Mouse (Mus musculus) spleen, adult 18-20 months (tissue): Measurements from ENCODE around the gene Kcna10.

Source experiments
- DNase-seq, 2 experiments: peaks; one replicate each; pipeline ENCODE4 v3.0.0; 2022; ENCODE audit warnings: mixed read lengths in 2 of 2

Gene Kcna10

DNA sequence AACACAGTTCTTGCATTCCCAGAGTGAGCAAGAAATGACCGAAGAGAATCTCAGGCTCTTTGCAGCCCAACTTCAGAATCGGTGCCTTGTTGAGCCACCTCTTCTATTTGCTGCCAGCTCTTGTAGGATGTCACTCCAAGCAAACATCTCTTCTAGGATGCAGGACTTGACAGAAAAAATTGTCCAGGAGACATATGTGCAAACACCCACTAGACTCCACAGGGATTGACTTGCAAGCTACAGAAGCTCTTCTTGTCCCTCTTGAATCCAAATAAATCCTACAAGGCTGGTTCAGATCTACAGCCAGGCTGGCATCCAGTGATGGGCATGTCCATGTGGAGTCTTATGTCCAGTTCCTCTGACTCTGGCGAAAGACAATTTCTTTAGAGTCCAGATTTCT, 21.6 kb downstream of the Kcna10 start:
- DNase-seq: no peak

DNA sequence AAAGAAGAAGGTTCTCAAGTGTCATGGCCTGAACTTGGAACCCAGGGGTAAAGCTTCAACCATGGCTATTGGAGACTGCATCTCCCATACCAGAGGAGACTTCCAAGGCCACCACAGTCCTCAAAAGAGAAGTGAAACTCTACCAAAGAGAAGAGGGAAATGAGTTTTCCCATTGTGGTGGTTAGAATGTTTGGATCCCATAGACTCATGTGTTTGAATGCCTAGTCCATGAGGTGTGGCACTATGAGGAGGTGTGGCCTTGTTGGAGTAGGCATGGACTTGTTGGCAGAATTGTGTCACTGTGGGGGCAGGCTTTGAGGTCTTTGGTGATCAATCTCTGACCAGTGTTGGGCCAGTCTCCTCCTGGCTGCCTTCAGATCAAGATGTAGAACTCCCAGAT, 22.3 kb downstream of the Kcna10 start:
- DNase-seq: no peak

DNA sequence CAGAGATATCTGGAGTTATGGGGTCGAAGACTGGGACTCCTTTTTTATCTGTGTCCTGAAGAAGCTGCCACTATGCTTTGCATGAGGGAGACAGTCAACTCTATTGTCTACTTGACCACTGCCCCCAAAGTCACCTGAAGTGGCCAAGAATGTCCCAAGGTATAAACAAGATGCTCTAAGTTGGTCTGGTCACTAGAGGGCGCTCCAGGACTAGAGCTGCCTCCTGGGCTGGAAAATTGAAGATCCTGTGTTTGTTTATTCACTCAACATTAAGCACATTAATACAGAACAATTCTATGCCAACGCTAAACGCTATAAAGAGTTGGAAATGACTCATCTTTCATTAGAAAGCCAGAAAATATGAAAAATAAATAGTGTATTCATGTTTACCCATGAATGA, 23.1 kb downstream of the Kcna10 start:
- peak; percentile 18 to 67 for DNase-seq

DNA sequence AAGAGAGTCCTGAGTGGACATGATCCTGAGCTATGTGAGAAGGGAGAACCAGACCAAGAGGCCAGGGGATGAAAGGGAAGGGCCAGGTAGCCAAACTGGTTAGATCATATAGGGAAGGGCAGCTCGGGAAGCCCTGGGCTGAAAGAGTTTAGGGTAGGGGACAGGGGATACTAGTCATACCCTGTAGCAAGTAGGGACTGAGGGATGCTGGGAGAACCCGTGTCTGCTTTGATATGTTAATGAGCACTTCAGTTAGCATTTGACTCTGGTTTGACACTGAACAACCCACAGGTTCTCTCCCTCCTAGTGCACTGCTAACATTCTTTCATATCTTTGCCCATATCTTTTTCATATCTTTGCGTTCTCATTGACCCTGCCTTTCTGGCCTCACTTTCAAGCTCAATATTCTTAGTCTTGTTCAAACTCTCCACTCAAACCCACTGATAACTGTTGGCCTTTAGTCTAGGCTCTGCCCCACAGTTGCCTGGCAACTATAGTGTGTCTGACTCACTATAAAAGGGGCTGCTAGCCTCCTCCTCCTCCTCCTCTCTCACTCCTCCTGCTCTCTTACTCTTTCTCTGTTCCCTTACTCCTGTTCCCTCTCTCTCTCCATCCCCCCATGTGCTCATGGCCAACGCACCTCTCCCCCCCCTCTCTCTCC, 23.8 kb downstream of the Kcna10 start:
- DNase-seq: no peak

DNA sequence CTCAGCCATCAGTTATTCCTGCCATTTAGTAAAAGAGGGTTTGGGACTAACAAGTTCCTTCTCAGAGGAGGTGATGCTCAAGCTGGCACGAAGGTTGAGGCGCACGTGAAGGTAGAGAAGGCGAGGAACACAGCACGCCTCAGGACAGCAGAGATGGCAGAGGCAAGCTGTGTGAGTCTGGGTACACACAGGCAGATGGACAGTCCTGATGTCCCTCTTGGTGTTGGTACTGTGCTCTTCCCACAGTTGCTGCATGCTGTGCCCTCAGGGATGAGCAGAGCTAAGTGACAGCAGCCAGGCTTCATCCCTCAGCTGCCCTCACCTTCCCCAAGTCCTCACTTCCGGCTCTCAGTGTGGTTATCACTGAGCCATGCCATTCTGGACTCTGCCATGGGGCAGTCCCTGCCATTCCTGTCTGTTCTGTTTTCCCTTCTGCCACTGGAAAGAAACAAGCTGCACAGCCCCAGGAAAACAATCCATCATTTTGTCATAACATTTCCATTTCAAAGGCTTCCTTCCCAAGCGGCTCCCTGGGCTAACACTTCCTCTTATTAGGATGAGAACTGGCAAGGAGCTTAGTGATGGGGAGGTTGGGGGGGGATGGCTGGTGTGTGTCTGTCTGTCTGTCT, 24.9 kb downstream of the Kcna10 start:
- DNase-seq: no peak

DNA sequence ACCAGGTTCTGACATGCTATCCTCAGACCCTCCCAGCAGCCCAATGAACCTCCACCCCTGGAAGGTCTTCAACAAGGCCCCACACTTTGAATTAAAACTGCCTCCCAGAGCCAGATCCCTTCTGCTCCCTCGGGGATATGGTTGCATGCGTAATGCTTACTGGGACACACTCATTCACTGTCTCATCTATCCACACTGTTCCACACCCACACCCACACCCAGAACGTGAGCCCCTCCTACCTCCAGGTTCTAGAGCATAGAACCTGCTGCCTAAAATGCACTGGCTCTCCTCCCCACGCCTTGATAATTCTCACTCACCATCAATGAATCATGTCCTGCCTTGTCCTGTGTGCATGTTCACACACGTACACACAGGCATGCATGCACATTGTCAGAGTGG, 31.8 kb downstream of the Kcna10 start:
- DNase-seq: no peak

DNA sequence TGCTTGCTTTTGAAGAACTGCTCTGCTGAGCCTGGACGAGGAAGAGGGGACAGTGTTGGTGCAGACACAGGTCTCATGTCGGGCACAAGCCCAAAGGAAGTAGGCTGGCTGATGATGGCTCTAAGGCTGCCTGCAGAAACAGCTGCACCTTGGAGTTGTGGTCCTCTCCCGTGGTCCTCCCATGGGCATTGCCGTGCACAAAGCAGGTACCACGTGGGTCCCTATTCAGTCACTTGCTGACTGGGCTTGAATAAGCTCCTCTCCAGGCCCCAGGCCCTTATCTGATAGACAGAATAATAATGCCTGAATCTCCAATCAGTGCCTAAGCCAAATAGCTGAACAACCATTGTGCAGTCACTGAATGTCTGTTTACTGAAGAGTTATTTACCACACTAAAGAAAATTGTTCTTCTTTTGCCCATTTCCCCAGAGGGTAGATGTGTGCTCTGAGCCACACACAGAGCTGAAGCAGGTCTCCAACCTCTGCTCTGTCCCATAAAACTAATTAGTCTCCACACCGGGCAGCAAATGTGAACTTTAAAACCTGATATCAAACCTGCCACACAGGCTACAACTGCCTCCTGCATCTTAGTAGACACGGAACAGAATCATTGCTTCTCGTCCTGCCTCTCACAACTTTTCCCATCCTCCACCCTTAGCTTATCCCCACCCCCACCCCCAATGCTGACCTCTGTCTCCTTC, 33.7 kb downstream of the Kcna10 start:
- no peak for DNase-seq

DNA sequence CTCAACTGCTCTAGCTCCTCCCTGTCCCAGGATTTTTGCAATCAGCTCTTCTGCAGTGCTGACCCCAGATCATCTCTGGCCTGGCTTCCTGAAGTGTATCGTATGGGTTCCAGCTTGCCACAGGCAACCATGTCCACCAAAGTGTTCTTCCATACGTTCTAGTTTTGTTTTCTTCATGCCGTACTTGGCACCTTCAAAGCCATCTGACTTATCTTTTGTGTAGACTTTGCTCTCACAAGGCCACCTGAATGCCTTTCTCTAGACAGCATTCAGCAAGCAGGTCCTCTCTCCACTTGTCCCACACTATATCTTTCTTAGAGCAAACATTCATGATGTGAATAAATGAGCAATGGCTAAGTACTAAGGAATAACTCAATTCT, 34.2 kb downstream of the Kcna10 start:
- DNase-seq: no peak

DNA sequence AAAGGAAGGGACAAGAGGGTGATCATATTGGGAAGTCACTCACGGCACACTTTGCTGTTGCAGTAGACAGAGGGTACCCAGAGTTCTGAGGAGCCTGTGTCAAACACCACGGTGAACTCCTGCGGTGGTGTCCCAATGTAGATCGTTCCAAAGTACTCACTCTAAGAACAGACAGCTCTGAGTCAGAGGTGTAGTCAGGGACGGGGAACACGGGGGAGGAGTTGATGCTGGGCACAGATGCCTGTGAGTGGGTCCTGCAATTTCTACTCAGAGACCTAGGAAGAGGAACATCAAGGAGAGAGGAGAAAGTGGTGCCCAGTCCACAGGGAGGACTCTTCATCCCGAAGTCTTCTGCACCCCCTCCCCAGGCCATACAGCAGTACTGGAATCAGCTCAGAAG, 35.7 kb downstream of the Kcna10 start:
- no peak for DNase-seq

DNA sequence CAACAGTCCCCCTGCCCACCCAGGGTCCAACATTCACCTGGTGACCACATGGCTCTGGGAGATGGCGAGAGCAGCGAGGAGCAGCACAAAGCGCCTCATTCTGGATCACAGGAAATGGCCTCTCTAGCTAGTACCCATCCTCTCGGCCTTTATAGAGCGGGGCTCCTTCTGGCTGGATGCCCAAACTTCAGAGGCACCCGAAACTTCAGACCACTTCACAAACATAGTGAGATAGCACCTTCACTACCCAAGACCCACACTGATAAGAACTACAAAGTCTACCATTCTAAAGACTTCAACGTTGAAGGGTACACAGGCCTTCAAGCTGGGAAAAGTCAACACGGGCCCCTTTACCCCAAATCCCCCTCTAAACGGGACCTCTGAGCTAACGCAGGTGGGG, 38.8 kb downstream of the Kcna10 start, which contains the start of gene Cym:
Cym (minus strand) TSS at position 125 of the 400 bp plus-strand sequence.
- no peak for DNase-seq

DNA sequence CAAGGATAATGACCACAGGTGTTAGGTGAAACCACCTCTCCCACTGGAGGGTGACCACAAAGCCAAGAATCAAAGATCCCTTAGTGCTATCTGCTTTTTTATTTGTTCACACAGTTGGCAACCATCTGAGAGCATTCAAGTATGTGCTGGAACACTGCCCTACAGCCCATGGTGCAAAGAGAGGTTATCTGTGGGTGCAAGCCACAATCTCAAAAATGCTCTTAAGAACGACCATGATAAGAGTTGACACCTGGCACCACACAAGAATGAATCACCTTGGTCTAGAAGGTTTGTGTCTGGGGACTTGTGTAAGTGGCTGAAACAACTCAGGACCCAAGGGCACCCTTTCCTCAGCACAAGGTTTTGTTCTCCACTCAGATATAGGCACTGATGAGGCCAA, 40.4 kb downstream of the Kcna10 start:
- no peak for DNase-seq

DNA sequence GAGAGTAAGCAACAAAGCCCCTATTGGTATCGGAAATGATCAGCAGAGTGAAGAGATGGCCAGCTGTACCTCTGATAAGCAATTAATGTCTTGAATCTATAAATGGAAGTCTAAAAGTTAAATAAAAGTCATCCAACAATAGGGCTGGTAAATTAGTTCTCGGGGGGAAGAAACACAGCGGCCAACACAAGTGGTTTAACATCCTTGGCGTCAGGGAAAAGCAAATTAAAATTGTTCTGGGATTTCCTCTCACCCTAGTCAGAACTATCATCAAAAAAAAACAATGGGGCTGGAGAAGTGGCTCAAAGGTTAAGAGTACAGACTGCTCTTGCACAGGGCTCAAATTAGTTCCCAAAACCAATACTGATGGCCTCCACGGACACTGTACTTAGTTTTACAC, 43.0 kb downstream of the Kcna10 start:
- no peak for DNase-seq

DNA sequence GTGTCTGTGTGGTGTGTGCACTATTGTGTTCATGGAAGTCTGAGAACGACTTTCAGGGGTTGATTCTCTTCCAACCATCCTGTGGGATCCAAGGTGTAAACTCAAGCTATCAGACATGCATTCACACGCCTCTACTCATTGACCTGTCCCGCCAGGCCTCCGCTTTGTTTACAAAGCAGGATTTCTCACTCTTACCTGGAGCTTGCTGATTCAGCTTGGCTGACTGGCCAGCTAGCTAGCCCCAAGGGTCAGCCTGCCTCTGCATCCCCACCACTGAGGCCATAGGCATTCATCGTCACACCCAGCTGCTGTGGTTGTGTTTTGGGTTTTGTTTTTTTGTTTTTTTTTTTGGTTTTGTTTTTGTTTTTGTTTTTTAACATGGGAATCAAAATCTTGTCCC, 46.4 kb downstream of the Kcna10 start:
- DNase-seq: no peak

DNA sequence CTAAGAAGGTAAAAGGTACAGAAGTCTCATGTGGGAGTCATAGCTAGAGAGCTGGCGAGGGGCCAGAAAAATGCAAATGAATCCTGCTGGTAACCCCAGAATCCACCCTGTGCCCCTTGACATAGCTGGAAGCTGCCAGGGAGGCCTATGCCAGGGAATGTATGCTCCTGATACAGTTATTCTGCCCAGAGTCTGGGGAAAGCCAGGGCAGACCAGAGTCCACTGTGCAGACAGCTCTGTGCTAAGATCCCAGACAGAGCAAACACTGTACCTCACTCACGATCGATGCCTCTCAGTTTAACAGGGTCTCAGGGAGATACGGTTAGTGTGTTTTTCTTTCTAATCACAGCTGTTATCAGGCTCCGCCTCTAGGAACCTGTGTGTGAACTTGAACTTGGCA, 47.0 kb downstream of the Kcna10 start:
- DNase-seq: no peak

DNA sequence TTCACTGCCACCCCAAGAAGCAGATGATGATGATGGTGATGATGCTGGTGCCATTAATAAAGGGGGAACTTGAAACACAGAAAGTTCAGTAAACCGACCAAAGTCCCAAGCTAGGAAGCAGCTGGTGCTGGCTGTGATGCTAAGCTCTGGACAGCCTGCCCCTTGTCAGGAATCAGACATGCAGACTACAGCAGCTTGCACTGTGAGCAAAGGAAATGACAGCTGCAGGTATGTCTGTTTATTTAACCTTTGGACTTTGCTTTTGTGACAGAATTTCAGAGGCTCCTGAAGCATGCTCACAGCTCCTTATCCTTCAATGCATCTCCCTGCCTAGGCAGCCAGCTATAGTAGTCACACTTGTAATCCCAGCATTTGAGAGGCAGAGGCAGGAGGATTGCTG, 47.7 kb downstream of the Kcna10 start, which contains the start of gene A630076J17Rik:
A630076J17Rik (plus strand) TSS at position 88 of the 400 bp plus-strand sequence.
- no peak for DNase-seq

DNA sequence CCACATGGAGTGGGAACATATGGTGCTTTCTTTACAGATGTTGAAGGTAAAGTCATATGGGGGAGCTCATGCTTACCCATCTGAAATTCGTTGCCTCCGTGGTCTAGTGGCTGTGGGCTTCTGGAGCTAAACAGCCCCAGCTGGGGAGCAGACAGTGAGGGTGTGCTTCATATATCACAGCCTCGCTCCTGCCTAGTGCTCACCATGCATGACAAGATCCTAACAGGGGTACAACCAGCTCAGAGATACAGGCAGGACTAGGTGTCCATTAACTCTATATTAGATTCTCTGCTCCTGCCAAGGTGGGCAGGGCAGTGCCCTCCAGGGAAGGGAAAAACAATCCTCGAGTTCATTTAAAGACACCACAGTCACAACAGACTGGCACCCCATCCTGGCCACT, 48.3 kb downstream of the Kcna10 start:
- no peak for DNase-seq

DNA sequence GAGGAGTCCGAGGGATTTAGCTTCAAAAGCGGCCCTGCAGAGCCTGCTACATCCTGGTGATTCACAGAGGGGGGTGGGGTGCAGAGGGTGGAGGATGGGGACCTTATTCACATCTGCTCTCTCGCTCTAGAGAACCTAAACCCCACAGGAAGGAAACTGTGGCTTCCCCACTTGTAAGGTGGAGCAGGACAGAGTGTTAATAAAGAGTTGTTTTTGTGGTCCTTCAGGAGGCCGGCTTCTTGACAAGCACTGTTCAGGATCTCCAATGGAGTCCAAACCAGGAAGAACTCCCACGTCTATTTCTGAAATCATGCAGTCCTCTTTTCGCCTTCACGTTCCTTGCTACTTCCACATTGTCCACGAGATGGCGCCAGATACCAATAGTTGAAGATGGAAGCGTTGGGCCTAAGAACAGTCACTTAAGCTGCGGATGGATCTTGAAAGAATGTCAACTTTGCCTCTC, 50.5 kb downstream of the Kcna10 start:
- peak; percentile 42 to 74 for DNase-seq

DNA sequence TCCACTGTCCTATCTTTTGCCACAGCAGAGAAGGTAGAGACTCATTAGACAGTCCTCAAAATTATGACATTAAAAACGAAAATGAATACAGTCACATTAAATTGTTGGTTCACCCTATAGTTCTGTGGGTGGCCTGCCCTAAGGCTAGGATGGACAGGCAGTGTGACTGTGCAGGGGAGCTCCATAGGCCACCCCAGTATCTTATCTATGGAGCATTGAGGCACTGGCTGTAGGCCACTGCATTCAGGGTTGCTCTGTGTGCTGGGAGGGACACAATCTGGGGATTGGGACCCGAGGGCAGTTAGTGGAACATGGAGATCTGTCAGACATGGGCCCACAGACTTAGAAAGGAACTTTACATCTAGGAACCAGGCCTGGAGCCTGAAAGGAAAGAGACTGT, 51.1 kb downstream of the Kcna10 start:
- no peak for DNase-seq

DNA sequence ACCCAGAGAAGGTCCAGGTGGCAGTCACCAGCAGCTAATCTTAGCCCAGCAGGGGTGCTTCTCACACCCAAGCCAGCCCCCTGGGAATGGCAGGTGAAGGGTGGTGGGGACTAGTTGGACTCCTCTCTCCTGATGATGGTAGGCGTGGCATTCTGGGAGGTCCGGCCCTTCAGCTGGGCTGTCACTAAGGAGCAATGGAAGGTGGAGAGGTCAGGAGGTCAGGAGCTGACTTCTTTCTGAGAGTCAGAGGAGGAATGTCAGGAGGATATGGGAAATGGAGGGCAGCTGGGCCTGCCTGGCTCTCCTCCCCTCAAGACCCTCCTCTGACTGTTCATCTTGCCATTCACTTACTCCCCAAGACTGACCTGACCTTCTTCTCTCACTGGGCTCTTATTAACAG, 55.2 kb downstream of the Kcna10 start:
- no peak for DNase-seq

DNA sequence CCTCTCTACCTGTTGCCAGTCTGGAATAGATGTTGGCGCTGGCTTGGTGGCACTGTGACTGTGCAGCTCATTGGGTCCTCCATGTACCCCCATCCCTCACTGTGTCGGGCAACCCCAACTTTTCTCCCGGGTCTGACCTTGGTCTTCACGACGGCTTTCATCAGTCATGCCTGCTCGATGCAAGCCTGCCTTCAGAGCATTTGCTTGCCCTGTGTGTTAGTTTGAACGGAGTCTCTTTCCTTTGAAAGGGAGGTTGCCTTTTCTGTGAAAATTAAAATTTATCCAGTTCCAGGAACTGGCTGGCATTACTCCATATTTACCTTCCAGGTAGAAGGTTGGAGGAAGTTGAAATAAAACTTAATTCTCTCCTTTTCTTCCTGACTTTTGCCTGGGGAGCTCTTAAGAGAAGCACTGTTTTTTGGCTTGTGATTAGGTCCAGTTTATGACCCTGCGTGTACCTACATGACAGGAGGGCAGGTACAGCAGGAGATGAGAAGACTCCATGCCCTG, 55.7 kb downstream of the Kcna10 start:
- no peak for DNase-seq

DNA sequence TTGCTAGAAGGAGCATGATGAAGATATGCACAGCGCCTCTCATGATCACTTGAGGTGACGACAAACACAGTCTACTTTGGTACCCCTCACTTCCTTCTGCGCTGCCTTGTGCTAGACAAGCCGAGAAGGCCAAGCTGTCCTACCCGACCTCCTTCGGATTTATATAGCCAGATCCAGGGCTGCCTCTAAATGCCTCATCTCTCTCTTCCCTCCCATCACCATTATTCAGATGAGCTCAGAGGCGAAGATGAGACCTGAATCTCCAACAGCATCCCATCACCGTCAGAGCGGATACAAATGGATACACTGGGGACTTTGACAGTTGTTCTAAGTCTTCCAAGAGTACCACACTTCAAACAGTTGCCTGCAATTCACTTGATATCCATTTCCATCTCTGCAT, 56.8 kb downstream of the Kcna10 start, which contains the start of gene Prok1:
Prok1 (minus strand) TSS at position 101 of the 400 bp plus-strand sequence.
- DNase-seq: no peak

DNA sequence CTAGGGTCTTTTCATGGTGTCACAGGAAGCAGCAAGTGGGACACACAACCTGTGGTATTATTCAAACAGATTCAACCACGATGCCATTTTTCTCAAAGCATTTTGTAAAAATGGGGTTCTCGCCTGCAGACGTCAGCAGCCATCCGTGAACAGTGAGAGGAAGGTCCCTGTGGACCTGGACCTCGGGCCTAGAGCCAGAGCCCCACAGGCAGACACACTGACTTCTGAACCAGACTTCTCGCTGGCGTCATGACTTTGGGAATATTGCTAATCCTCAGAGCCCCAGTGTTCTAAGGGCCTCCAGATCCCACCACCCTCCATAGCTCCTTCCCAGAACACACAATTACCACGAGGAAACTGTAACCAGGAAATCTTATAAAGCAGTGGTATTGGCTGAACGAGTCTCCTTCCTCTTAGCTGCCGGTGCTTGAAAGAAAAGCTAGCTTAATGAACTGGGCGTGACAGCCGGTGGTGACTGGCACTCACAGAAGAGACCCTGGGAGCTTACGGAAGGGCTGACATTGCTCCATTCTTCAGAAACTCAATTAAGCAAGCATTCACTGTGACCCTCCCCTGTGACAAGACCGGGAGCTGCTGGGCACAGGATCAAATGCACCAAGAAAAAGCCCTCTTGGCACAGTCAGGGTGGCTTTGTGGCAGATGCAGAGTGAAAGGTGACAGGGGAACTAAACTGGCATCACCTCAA, 58.7 kb downstream of the Kcna10 start:
- no peak for DNase-seq
